Mouse (Mus musculus) midbrain, embryonic 10.5 days (tissue): ENCODE measurements at regions not wholly inside any gene's neighbourhood (a gene's known extent, or its start where the extent isn't known, plus 50 kb on each side); places are given as distances from the start of the nearest gene placed in this dataset.
A peak's percentile ranks its signal among the peaks of the same experiment; 100 is the strongest.

Experiments used
- DNase-seq: peaks from one replicate; pipeline ENCODE4 v3.0.0-alpha.2; 2017; ENCODE audit warnings: low spot score
- H3K27ac ChIP-seq: fragments of 300-500 bp; sonication (generic); replicated peaks from 2 replicates; pipeline ENCODE4 v1.5.1; 2016; ENCODE audit warnings: mild to moderate bottlenecking
- H3K27me3 ChIP-seq: fragments of 300-500 bp; sonication (generic); 2 replicates; pipeline ENCODE4 v1.6.1; 2016; ENCODE audit warnings: low read depth, mild to moderate bottlenecking; ENCODE audit not compliant: poor library complexity, severe bottlenecking
- H3K36me3 ChIP-seq: fragments of 300-500 bp; sonication (generic); 2 replicates; pipeline ENCODE4 v1.6.1; 2016; ENCODE audit warnings: mild to moderate bottlenecking, moderate library complexity
- H3K4me1 ChIP-seq: fragments of 300-500 bp; sonication (generic); 2 replicates; pipeline ENCODE4 v1.6.1; 2016
- H3K4me3 ChIP-seq: fragments of 300-500 bp; sonication (generic); 2 replicates; pipeline ENCODE4 v1.5.1; 2016; ENCODE audit warnings: mild to moderate bottlenecking, moderate library complexity
- H3K9me3 ChIP-seq: fragments of 300-500 bp; sonication (generic); replicated peaks from 2 replicates; pipeline ENCODE4 v1.6.1; 2016; ENCODE audit warnings: mild to moderate bottlenecking
- WGBS: fragments of 180-500 bp; shearing (Covaris S2); methylation state at CpG from one replicate; pipeline ENCODE4 v1.1.7; 2016; 5-methylcytosine and 5-hydroxymethylcytosine counted together

GRCm38 (mm10) chrX:10883729-10884464, 169.1 kb downstream of the Mid1ip1 start:
- peaks cover 5% of the 10 kb centered on the region; the same call in 1 of the 2 replicates for H3K4me1 ChIP-seq
- peaks cover 5% of the 10 kb centered on the region; the same call in 1 of the 2 replicates for H3K27me3 ChIP-seq
- WGBS, result 71% methylated on average over 11 of the region's 11 CpGs
- no peaks in the 10 kb centered on the region for H3K36me3 ChIP-seq
- no peaks in the 10 kb centered on the region for H3K9me3 ChIP-seq
- H3K27ac ChIP-seq, result no peak overlapping the region
- H3K4me3 ChIP-seq, result no peak overlapping the region
- DNase-seq, result peak; percentile 11

- peaks cover 3% of the 10 kb centered on the region; the same call in 1 of the 2 replicates for H3K27me3 ChIP-seq
- H3K9me3 ChIP-seq, result no peaks in the 10 kb centered on the region
- DNase-seq, result no peak
- WGBS, result 81% methylated on average over 3 of the region's 3 CpGs
- H3K4me3 ChIP-seq, result no peak overlapping the region
- H3K4me1 ChIP-seq, result no peaks in the 10 kb centered on the region
- H3K36me3 ChIP-seq, result no peaks in the 10 kb centered on the region
- no peak overlapping the region for H3K27ac ChIP-seq
These were observed 178.0 kb downstream of the Mid1ip1 start for GRCm38 (mm10) chrX:10892815-10893214.

- DNase-seq, result no peak
- H3K9me3 ChIP-seq, result no peaks in the 10 kb centered on the region
- no peak overlapping the region for H3K4me3 ChIP-seq
- no peaks in the 10 kb centered on the region for H3K4me1 ChIP-seq
- H3K27ac ChIP-seq, result no peak overlapping the region
- H3K27me3 ChIP-seq, result 0 out of 2 replicates have a peak, but pooled peaks cover 3% of the 10 kb centered on the region
- no peaks in the 10 kb centered on the region for H3K36me3 ChIP-seq
- 84% methylated on average over 5 of the region's 5 CpGs for WGBS
These were observed 181.6 kb downstream of the Mid1ip1 start for GRCm38 (mm10) chrX:10896193-10896955.

- Histone ChIP-seq H3K4me3 (no peak overlapping the region), H3K27me3 (peaks cover 16% of the 10 kb centered on the region; the same call in 1 of the 2 replicates), H3K4me1 (no peaks in the 10 kb centered on the region), H3K9me3 (no peaks in the 10 kb centered on the region), H3K36me3 (no peaks in the 10 kb centered on the region), H3K27ac (no peak overlapping the region)
- WGBS, result 94% methylated on average over 4 of the region's 4 CpGs
- DNase-seq, result no peak
These were observed 187.9 kb downstream of the Mid1ip1 start for GRCm38 (mm10) chrX:10902686-10903085.

- WGBS, result 91% methylated on average over 6 of the region's 6 CpGs
- Histone ChIP-seq H3K36me3 (no peaks in the 10 kb centered on the region), H3K4me1 (no peaks in the 10 kb centered on the region), H3K4me3 (no peak overlapping the region), H3K9me3 (no peaks in the 10 kb centered on the region), H3K27me3 (peaks cover 16% of the 10 kb centered on the region; the same call in 1 of the 2 replicates), H3K27ac (no peak overlapping the region)
- DNase-seq, result no peak
These were observed 189.3 kb downstream of the Mid1ip1 start for GRCm38 (mm10) chrX:10904072-10904471.

- Histone ChIP-seq H3K36me3 (no peaks in the 10 kb centered on the region), H3K9me3 (no peaks in the 10 kb centered on the region), H3K4me1 (no peaks in the 10 kb centered on the region), H3K27ac (no peak overlapping the region), H3K27me3 (peaks cover 25% of the 10 kb centered on the region), H3K4me3 (no peak overlapping the region)
- 53% methylated on average over 3 of the region's 3 CpGs for WGBS
- DNase-seq, result no peak
These were observed 190.1 kb downstream of the Mid1ip1 start for GRCm38 (mm10) chrX:10904889-10905288.

GRCm38 (mm10) chrX:10911127-10912061, 196.6 kb downstream of the Mid1ip1 start:
- Histone ChIP-seq H3K9me3 (no peaks in the 10 kb centered on the region), H3K4me1 (no peaks in the 10 kb centered on the region), H3K27me3 (peaks cover 14% of the 10 kb centered on the region), H3K4me3 (no peak overlapping the region), H3K27ac (no peak overlapping the region), H3K36me3 (no peaks in the 10 kb centered on the region)
- WGBS, result 85% methylated on average over 14 of the region's 14 CpGs
- no peak for DNase-seq
